Mouse (Mus musculus) cerebellum, postnatal 10 days (tissue): ENCODE measurements at regions not wholly inside any gene's neighbourhood (a gene's known extent, or its start where the extent isn't known, plus 50 kb on each side); places are given as distances from the start of the nearest gene placed in this dataset.

Experiments
- DNase-seq, 2 experiments: peaks; one replicate each; pipeline ENCODE4 v3.0.0; 2021; ENCODE audit warnings: mixed read lengths in 2 of 2

DNA sequence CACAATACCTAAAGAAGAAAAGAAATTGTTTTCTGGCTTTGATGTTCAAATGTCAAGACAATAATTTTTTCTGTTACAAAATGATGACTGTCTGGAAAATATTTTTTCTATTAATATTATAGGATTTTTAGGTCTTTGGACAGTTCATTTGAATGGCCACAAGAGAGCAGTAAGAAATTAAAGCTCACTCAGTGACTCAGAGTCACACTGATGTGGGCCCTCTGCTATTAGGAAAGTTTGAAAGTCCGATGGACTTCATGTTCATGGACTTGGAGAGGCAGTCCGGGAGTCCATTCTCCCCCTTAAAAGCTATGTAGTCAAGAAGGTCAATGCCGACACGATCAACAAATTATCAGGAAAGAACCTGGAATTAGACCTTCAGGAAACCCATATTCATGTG lies 657.0 kb downstream of the Mecom start:
- no peak for DNase-seq

- no peak for DNase-seq
Measured at GRCm38 (mm10) chr3:29890286-29890685, 657.5 kb downstream of the Mecom start.

- no peak for DNase-seq
Measured at GRCm38 (mm10) chr3:29889638-29890037, 658.2 kb downstream of the Mecom start.

DNA sequence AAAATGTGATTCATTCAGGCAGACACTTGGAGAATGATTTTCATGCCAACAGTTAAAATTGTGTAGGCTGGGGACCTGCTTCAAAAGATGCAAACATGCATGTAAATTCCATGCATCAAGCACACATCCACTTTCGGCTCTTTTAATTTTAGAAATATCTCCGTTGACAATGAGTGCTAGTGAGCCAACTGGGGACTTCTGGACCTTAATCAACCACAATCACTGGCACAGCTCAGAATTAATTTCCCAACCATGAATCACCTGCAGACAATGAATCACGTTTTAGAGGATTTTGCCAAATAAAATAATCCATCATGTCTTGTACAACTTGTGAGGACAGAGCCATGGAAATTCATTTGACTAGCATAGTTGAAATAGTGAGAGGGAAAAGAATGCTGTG lies 667.8 kb downstream of the Mecom start:
- DNase-seq = no peak

DNA sequence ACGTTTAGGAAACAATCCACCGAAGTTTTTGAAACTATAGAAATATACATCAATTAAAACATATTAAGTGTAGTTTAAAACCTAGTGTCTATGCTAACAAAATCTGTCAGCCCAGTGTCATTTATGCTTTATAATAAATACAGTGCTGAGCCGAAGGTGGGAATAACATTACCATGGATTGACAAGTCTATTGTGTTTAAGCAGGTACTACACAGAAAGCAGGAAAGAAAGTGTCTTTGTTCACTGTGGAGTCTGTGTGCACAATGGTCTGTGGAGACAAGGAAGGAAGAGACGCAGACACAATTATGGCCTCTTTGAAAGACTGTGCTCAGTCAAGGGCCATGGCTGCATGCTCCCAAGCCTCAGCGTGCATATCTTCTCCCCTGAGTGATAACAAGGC lies 672.0 kb downstream of the Mecom start:
- DNase-seq = no peak

DNA sequence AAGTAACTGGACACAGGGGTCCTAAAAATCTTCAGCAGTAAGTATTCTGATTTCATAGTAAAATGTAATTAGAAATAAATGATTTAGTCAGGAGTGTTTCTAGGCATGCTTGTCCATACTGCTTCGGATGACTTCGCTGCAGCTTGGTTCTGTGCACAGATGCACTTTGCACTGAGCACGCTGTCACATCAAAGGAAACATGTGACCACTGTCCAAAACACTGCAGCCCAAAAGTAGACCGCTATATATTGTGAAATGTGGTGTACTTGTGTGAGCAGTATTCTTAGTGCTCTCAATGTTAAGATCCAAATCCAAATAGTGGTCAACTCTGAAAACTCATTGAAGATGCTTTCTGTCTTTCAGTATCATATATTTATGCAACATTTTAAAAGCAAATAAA lies 685.4 kb downstream of the Mecom start:
- DNase-seq = no peak

GRCm38 (mm10) chr3:29852465-29852864 lies 695.3 kb downstream of the Mecom start:
- DNase-seq = no peak

- DNase-seq = peak; percentile 52 to 65
Measured at GRCm38 (mm10) chr3:29835432-29835831, 712.4 kb downstream of the Mecom start.

- DNase-seq = peak; percentile 44 to 63
Measured at GRCm38 (mm10) chr3:29834884-29835283, 712.9 kb downstream of the Mecom start.

DNA sequence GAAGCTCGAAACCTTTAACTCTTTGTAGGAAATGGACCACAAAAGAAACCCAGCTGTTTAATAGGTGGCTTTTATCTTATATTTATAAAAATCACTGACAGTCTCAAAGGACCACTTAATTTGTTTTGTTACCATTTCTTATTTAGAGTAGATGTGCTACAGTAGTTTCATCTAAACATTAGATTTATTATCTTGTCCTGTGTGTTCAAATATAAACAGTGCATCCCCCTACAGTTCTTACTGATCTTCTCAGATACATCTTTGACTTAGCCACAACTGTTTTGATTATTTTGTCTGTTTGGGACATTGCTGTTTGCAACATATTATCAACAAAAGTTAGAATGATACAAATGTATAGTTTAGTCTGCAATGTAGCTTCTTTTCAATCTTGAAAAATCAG lies 716.5 kb downstream of the Mecom start:
- DNase-seq = no peak

- peak; percentile 86 to 91 for DNase-seq
Measured at GRCm38 (mm10) chr3:29822622-29823370, 725.0 kb downstream of the Mecom start.

GRCm38 (mm10) chr3:29816964-29817363 lies 730.8 kb downstream of the Mecom start:
- DNase-seq = no peak

DNA sequence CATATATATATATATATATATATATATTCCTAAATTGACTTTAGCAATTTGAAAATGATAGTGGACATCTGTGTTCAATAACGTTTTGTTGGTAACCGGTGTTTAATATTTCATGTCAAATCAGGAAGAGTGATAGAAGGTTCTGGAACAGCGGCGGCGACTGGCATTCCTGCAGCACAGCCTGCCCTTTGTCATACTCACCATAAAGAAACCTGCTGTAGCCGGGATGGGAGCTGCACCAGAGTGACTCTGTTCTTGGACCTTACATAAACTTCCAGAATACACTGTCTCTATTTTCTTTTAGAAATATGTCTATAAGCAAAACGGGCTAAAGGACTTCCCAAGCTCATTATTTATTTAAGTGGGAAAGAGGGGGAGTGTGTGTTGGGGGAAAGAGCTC lies 731.5 kb downstream of the Egfem1 start:
- peak in 1 of 2 experiments; percentile 11 for DNase-seq

- DNase-seq = peak; percentile 60 to 78
Measured at GRCm38 (mm10) chr3:29812480-29813240, 730.8 kb downstream of the Egfem1 start.

DNA sequence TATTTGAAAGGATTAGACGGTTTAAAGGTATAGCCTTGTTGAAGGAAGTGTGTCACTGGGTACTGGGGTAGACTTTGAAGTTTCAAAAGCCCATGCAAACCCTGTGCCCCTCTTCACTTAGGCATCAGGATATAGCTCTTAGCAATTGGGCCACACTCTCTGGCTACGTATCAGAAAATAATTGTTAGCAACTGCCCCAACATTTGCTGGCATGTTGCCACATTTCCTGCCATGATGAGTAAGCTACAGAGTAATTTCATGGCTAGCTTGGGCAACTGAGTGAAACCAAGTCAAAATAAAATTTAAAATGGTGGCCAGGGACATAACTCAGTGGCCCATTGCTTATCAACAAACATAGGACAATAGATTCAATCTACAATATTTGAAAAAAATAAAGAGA lies 724.2 kb downstream of the Egfem1 start:
- DNase-seq = peak; percentile 22 to 29

- peak in 1 of 2 experiments; percentile 5 for DNase-seq
Measured at GRCm38 (mm10) chr3:29803456-29803855, 721.6 kb downstream of the Egfem1 start.

- DNase-seq = no peak
Measured at GRCm38 (mm10) chr3:29801081-29801480, 719.3 kb downstream of the Egfem1 start.

DNA sequence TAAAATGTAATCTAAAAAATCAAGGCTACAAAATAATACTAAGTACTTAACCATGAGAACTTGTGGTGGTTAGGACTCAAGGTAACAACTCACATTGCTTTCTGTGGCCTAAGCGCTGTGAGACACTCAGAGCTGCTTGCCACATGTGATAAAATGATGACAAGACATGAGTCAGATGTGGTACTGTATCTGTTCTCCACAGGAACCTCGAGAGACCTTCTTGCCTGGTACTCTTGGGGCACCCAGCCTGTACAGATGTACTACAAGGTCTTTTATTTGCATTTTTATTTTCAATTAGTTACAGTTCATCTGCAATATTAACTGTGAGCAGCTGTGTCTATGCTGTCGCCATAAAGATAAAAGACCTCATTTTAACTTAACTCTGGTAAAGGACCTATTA lies 692.5 kb downstream of the Egfem1 start:
- DNase-seq = no peak

DNA sequence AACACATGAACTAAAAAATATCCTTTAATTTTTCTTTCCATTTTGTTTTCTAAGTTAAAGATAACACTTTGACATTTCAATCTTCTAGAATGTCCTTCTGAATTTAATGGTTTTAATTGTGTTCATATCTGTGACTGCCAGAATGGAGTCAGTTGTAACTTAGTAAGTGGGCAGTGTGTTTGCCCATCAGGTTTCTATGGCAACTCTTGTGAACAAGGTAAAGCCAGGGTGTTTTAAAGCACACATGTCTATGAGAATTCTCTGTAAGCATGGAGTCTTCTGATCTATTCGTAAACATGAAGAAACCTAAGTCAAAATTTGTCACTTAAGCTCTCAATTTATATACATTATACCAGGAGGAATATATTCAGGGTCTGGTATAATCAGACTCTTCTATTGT lies 689.4 kb downstream of the Egfem1 start:
- no peak for DNase-seq

- no peak for DNase-seq
Measured at GRCm38 (mm10) chr3:29768592-29768991, 686.8 kb downstream of the Egfem1 start.

- DNase-seq = no peak
Measured at GRCm38 (mm10) chr3:29764021-29764420, 682.2 kb downstream of the Egfem1 start.

GRCm38 (mm10) chr3:29757821-29758494 lies 676.1 kb downstream of the Egfem1 start:
- peak; percentile 84 to 87 for DNase-seq
